Mouse (Mus musculus) erythroblast, adult 5-6 weeks (primary cell): ENCODE data around the gene Slc30a3. TPM values are rescaled to one million over a fixed set of nuclear protein-coding genes. Genes with fewer than 3 reads are reported as not detected.

Experiments
- ATAC-seq: replicated peaks from 2 replicates; pipeline ENCODE4 v1.8.0; 2016; ENCODE audit warnings: moderate number of reproducible peaks, mild to moderate bottlenecking, moderate TSS enrichment, inconsistent platforms; ENCODE audit not compliant: poor library complexity, low FRiP score, severe bottlenecking
- total RNA-seq, 2 experiments: library from RNA; stranded (forward) in 1 of 2; stranded (reverse) in 1 of 2; fragments of 150-400 nt in 1 of 2; fragments of 200-764, 138-1000 nt in 1 of 2; gene quantifications; 2 replicates each; pipeline versions ENCODE4 v1.2.3 to v1.2.4; 2015 to 2017; ENCODE audit warnings: low replicate concordance in 2 of 2

The Slc30a3 gene
- total RNA-seq, 2 experiments from 2014 or later = not detected

DNA sequence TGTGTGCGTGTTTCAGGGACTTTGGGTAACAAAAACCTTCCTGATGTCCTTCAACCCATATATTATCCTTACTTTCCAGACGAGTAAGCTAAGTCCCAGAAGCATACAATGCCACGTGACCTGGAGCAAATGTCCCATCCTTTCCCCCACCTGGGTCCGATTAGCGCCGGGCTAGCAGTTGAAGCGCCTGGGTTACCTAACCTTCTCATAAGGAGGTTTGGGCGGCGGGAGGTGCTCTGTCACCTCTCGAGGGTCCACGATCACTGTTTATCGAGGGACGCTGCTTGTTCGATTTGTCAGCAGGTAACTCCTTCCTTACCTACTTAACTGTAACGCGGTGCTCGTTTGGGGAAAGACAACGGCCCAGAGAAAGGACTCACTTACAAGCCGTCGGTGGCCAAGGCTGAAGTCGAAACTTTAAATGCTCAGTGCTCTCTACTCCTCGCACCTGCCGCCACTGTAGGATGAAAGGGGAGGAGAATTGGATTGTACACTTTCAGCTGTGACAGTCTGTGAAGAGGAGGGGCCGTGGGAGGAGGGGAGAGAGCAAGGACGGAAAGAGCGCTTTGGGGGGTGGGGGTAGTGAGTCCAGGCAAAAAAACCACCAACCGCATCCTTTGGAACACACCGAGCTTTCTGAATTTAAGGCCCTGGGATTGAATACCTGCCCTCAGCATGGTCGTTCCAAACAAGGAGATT, 13.8 kb downstream of the Slc30a3 start:
- no peak for ATAC-seq

DNA sequence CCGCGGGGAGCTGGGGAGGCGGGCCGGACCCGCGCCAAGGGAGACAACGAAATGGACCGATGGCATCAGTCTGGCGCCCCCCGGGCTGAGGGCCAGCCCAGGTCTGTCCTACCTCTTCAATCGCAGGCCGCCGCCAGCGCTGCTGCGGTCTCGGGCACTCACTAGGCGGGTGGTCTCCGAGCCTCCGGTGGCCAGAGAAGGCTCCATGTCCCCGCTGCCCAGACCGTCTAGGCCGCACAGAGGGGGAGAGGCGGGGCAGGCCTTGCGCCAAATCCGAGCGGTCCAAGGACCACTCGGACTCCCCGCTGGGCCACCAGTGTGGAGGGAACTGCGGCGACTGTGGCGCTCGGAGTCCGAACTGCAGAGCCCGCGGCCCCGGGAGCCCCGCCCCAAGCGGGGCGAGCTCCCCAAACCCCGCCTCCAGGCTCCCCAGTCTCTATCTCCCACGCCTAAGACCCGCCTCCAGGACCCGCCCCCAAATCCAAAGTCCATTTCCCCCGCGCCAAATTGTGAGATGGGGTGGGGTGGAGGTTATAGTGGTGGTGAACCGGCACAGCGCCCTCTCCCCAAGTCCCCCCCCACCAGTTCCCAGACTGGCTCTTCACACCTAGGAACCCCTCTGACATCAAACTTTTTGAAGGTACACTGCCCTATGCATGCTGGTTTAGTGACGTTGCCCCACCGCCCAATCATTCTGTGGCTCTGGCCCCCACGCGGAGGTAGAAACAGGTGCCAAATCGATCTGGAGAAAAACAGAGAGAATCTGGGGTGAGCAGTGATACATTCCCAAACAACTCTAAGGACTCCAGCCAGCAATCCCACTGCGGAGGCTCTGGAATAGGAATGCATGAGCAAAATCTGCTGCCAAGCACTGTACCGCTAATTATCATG, 14.6 kb downstream of the Slc30a3 start:
- no peak for ATAC-seq

GRCm38 (mm10) chr5:31092231-31092975, 15.6 kb downstream of the Slc30a3 start:
- ATAC-seq = no peak

DNA sequence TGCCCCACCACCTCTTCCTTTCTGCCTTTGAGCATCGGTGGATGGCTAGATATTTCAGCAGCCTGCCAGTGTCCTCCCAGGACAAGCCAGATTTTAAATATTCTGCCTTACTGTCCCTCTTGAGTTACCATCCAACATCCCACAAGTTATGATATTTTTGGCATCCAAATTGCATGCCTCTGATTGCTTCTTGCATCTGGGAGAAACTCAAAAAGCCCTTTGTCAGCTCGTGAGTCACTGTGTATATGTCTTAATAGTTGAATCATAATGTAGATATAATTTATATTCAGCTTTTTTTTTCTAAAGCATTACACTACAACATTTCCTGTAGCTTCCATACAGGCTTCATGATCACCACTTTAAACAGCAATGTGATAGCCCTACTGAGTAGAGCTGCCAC, 20.9 kb downstream of the Slc30a3 start:
- ATAC-seq = no peak

- ATAC-seq = no peak
Observed at GRCm38 (mm10) chr5:31086606-31087005, 21.4 kb downstream of the Slc30a3 start.

DNA sequence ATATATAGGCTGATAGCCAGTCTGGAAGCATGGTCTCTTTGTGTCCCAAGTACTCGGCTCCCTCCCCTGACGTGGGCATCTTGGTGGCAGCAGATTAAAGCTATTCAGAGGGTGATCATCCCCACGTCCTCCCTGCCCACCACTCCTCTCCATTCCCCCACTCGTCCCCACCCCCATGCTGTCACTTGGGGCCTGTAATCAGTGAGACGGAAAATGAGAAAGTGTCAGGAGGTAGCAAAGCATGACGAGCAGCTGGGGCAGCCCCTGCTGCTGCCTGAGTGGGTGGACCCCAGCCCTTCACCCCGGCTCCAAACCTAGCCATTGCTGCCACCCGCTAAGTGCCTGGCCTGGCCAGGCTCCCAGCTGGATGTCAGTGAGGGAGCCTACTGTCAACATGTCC, 24.1 kb downstream of the Slc30a3 start:
- ATAC-seq = no peak

GRCm38 (mm10) chr5:31082935-31083625, 25.0 kb downstream of the Slc30a3 start:
- ATAC-seq = no peak

DNA sequence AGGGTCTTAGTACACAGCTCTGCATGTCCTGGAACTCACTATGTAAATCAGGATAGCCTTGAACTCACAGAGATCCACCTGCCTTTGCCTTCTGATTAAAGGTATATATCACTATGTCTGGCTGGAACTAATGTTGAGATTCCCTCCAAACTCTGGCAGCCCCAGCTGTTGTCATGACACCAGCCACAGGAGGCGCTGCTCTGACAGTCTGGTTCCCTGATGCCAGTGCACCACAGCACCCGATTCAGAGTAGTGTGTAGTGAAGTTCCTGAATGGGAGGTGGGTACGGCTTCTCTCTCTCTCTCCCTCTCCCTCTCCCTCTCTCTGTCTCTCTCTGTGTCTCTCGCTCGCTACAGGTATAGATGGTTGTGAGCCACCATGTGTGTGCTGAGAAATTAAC, 25.7 kb downstream of the Slc30a3 start:
- ATAC-seq = 0 out of 2 replicates have a peak, but pooled peaks have one; percentile 50

DNA sequence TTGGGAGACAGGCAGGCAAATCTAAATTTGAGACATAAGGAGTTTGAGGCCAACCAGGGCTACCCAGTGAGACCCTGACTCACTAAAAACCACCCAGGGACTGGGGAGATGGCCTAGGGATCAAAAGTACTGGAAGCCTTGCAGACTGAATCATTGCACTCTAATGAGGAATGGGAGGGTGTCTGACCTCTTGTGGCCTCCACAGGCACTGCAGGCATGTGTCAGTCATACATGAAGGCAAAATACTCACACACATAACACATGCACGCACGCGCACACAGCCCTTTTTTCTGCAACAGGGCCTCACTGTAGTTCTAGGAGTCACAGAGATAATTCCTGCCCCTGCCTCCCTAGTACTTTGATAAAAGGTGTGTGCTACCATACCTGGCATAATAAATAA, 26.7 kb downstream of the Slc30a3 start:
- ATAC-seq = peak; percentile 81

DNA sequence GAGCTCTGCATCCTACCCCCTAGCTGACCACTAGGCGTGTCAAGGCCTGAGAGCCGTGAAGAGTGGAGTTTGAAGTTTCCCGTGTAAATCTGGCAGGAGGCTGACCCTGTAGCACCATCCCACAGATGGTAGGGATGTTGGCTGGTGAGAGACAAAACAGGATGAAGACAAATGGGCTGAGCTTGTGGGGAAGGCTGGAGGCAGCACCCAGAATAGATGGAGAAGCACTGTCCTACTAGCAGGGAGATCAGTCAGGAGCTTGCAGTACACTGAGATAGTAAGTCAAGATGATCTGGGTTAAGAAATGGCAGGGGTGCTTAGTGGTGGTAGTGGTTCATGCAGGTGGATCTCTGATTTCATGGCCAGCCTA, 27.3 kb downstream of the Slc30a3 start:
- no peak for ATAC-seq

GRCm38 (mm10) chr5:31080059-31080794, 27.8 kb downstream of the Slc30a3 start:
- no peak for ATAC-seq

- ATAC-seq = no peak
Observed at GRCm38 (mm10) chr5:31076346-31076745, 31.7 kb downstream of the Slc30a3 start.

- no peak for ATAC-seq
Observed at GRCm38 (mm10) chr5:31073176-31073575, 34.9 kb downstream of the Slc30a3 start.

- no peak for ATAC-seq
Observed at GRCm38 (mm10) chr5:31071821-31072220, 36.2 kb downstream of the Slc30a3 start.

DNA sequence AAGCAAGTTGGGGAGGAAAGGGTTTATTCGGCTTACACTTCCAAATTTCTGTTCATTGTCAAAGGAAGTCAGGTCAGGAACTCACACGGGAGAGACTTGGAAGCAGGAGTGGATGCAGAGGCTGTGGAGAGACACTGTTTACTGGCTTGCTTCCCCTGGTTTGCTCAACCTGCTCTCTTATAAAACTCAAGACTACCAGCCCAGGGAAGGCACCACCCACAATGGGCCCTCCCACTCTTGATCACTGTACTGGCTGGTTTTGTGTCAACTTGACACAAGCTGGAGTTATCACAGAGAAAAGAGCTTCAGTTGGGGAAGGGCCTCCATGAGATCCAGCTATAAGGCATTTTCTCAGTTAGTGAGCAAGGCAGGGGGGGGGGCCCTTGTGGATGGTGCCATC, 37.0 kb downstream of the Slc30a3 start:
- no peak for ATAC-seq

GRCm38 (mm10) chr5:31069810-31070209, 38.2 kb downstream of the Slc30a3 start:
- no peak for ATAC-seq

- ATAC-seq = peak; percentile 12; the same call in 1 of the 2 replicates
Observed at GRCm38 (mm10) chr5:31055216-31056140, 52.6 kb downstream of the Slc30a3 start.
